Mouse (Mus musculus) hindbrain, embryonic 13.5 days (tissue): ENCODE data around the gene Tnfsf13. TPM values are rescaled to one million over a fixed set of nuclear protein-coding genes. Genes with fewer than 3 reads are reported as not detected.
A peak's percentile ranks its signal among the peaks of the same experiment; 100 is the strongest.

ENCODE experiments used
- ATAC-seq: fragments of 200-750 bp; cut with Nextera tagmentation; 2 replicates; pipeline ENCODE4 v1.8.0; 2017; ENCODE audit warnings: moderate TSS enrichment; ENCODE audit not compliant: low FRiP score
- H3K27ac ChIP-seq: fragments of 300-500 bp; sonication (generic); 2 replicates; pipeline ENCODE4 v1.5.1; 2015; ENCODE audit warnings: inconsistent platforms, mild to moderate bottlenecking, moderate library complexity
- H3K27me3 ChIP-seq: fragments of 300-500 bp; sonication (generic); 2 replicates; pipeline ENCODE4 v1.6.1; 2015; ENCODE audit warnings: mild to moderate bottlenecking, inconsistent platforms
- H3K36me3 ChIP-seq: fragments of 300-500 bp; sonication (generic); 2 replicates; pipeline ENCODE4 v1.6.1; 2015; ENCODE audit warnings: mild to moderate bottlenecking, inconsistent platforms
- H3K4me1 ChIP-seq: fragments of 300-500 bp; sonication (generic); replicated peaks from 2 replicates; pipeline ENCODE4 v1.6.1; 2015; ENCODE audit warnings: inconsistent platforms
- H3K4me2 ChIP-seq: fragments of 300-500 bp; sonication (generic); 2 replicates; pipeline ENCODE4 v1.6.1; 2015; ENCODE audit warnings: inconsistent platforms, mild to moderate bottlenecking, moderate library complexity
- H3K4me3 ChIP-seq: fragments of 300-500 bp; sonication (generic); 2 replicates; pipeline ENCODE4 v1.5.1; 2015; ENCODE audit warnings: mild to moderate bottlenecking, inconsistent platforms
- H3K9ac ChIP-seq: fragments of 300-500 bp; sonication (generic); 2 replicates; pipeline ENCODE4 v1.6.1; 2015; ENCODE audit warnings: mild to moderate bottlenecking, inconsistent platforms
- H3K9me3 ChIP-seq: fragments of 300-500 bp; sonication (generic); 2 replicates; pipeline ENCODE4 v1.6.1; 2016; ENCODE audit warnings: inconsistent platforms
- WGBS: fragments of 180-500 bp; shearing (Covaris S2); methylation state at CpG from one replicate; pipeline ENCODE4 v1.1.7; 2015; 5-methylcytosine and 5-hydroxymethylcytosine counted together
- microRNA counts: library from miRNA; unstranded; fragments of <30 nt; microRNA quantifications from one replicate; lab custom pipeline; 2016
- microRNA-seq: library from miRNA; unstranded; fragments of <30 nt; microRNA quantifications from one replicate; pipeline ENCODE4, GENCODE M21; 2016
- polyA plus RNA-seq: library from polyadenylated mRNA; unstranded; fragments of >200 nt; fragmentation: Nextera tagmentation; extraction: Ambion mirVana; gene quantifications from 2 replicates; pipeline ENCODE4 v1.2.1, GENCODE M21; 2015

The Tnfsf13 gene
- polyA plus RNA-seq, 1 experiment from 2014 or later = 0.53 TPM

DNA sequence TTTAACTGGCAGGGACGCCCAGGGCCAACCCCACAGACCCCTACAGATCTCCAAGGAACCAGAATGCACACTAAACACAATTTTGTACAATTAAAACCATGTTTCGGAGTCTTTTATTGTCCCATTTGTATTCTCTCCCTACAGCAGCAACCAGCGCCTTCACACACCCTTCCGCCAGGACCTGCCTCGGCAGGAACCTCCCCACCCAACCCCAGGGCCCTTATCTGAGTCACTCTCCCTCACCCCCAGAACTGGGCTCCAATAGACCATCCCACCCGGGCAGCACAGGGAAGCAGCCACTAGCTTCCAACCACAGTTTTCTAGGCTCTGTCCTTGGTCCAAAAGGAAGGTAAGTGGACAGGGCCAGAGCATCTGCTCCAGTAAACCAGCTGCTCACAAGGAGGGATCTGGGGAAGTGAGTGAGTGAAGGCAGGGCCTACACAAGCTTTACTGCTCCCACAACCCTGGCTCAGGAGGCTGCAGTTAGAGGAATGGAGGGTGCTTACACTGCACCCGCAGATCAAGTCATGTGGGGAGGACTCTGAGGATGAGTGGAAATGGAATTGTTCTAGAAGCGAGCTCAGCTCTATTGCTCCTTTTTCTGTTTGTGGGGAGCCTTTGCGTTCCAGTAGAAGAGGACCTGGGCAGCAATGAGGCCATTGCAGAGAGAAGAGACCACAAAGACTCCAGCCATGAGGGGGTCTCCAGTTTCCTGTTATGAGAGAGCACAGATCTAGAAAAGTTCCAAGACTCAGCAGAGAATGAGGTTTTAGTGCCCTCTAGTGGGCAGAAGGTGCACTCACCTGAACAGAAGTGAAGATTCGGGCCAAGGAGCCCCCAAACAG is 28.7 kb downstream of the Tnfsf13 start:
- H3K27me3 ChIP-seq = no peaks in the 10 kb centered on the region
- 82% methylated on average over 10 of the region's 10 CpGs for WGBS
- peak overlapping the region; percentile 43; the same call in 1 of the 2 replicates for H3K9ac ChIP-seq
- H3K4me1 ChIP-seq = peaks cover 36% of the 10 kb centered on the region
- H3K27ac ChIP-seq = peak overlapping the region; percentile 18; the same call in 1 of the 2 replicates
- no peak overlapping the region for H3K4me3 ChIP-seq
- H3K9me3 ChIP-seq = no peaks in the 10 kb centered on the region
- no peak overlapping the region for H3K4me2 ChIP-seq
- ATAC-seq = no peak
- H3K36me3 ChIP-seq = peaks cover 59% of the 10 kb centered on the region

- H3K4me3 ChIP-seq = no peak overlapping the region
- H3K27me3 ChIP-seq = no peaks in the 10 kb centered on the region
- H3K9me3 ChIP-seq = no peaks in the 10 kb centered on the region
- peaks cover 67% of the 10 kb centered on the region for H3K36me3 ChIP-seq
- no peak overlapping the region for H3K4me2 ChIP-seq
- H3K4me1 ChIP-seq = peaks cover 28% of the 10 kb centered on the region
- 82% methylated on average over 5 of the region's 5 CpGs for WGBS
- 0 out of 2 replicates have a peak overlapping the region, but pooled peaks have one; percentile 39 for H3K9ac ChIP-seq
- H3K27ac ChIP-seq = no peak overlapping the region
- ATAC-seq = no peak
These were observed 29.5 kb downstream of the Tnfsf13 start for GRCm38 (mm10) chr11:69656065-69656455.

DNA sequence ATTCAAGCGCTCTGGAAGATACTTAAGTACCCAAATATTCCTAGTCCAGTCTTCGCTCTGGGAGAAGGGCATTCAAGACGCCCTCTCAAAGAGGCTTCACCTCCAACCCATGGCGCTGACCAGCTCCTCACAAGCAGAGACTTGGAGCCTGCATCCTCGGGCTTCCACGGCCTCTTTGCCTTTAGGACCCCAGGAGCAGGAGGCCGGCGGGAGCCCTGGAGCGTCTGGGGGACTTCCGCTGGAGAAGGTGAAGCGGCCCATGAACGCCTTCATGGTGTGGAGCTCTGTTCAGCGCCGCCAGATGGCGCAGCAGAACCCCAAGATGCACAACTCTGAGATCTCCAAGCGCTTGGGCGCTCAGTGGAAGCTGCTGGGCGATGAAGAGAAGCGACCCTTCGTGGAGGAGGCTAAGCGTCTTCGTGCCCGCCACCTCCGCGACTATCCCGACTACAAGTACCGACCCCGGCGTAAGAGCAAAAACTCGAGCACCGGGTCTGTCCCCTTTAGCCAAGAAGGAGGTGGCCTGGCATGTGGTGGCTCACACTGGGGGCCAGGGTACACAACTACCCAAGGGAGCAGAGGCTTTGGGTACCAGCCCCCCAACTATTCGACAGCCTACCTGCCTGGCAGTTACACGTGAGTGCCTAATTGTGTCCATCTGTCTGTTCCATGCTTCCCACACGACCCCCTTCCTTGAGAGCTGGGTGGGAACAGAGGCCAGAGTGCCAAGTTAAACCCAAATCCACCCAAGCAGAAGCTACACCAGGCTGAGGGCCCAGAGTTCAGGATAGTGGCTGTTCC is 30.1 kb downstream of the Tnfsf13 start, which contains the start of gene Sox15:
TSS of gene Sox15 (plus strand) at position 51 of the 801 bp plus-strand sequence.
- ATAC-seq = peak; percentile 50; the same call in 1 of the 2 replicates
- H3K9me3 ChIP-seq = no peaks in the 10 kb centered on the region
- no peak within 1 kb of the TSS for H3K4me2 ChIP-seq
- H3K27ac ChIP-seq = peak within 1 kb of the TSS; percentile 42; the same call in 1 of the 2 replicates
- H3K36me3 ChIP-seq = peaks cover 73% of the 10 kb centered on the region
- 21% methylated on average over 34 of the region's 34 CpGs for WGBS
- no peaks in the 10 kb centered on the region for H3K27me3 ChIP-seq
- H3K4me3 ChIP-seq = 0 out of 2 replicates have a peak within 1 kb of the TSS, but pooled peaks have one; percentile 4
- H3K9ac ChIP-seq = 0 out of 2 replicates have a peak within 1 kb of the TSS, but pooled peaks have one; percentile 46
- H3K4me1 ChIP-seq = peaks cover 23% of the 10 kb centered on the region

DNA sequence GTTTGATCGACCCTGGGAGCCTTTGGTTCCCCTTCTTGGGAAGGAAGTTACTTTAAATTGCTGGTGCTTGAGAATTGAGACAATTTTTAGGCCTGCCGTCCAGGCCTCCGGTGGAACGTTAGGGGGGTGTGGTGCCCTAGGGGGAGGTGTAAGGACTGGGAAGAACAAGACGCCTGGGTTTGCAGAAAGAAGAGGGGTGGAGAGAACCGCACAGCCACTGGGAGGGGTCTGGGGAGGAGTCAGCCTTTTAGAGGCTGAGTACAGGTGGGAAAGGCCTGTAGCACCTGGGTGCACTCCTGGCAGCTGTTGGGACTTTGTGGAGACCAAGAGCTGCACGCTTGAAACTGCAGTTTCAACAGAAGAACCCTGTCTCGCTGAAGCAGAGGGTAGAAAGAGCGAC is 30.8 kb downstream of the Tnfsf13 start:
- Histone ChIP-seq H3K27ac (peak overlapping the region; percentile 42; the same call in 1 of the 2 replicates), H3K36me3 (peaks cover 80% of the 10 kb centered on the region), H3K9me3 (no peaks in the 10 kb centered on the region), H3K4me1 (peaks cover 21% of the 10 kb centered on the region), H3K4me3 (no peak overlapping the region), H3K9ac (no peak overlapping the region), H3K27me3 (no peaks in the 10 kb centered on the region), H3K4me2 (no peak overlapping the region)
- 53% methylated on average over 9 of the region's 9 CpGs for WGBS
- no peak for ATAC-seq

- Histone ChIP-seq H3K9me3 (no peaks in the 10 kb centered on the region), H3K27ac (peak overlapping the region; percentile 31)
- 78% methylated on average over 5 of the region's 5 CpGs for WGBS
These were observed 32.2 kb downstream of the Tnfsf13 start for GRCm38 (mm10) chr11:69653399-69653798.

GRCm38 (mm10) chr11:69645860-69646259 is 39.7 kb downstream of the Tnfsf13 start:
- Histone ChIP-seq H3K4me3 (no peak overlapping the region), H3K27me3 (no peaks in the 10 kb centered on the region), H3K4me1 (no peaks in the 10 kb centered on the region), H3K36me3 (peaks cover 99% of the 10 kb centered on the region), H3K9me3 (no peaks in the 10 kb centered on the region), H3K9ac (no peak overlapping the region), H3K27ac (no peak overlapping the region), H3K4me2 (no peak overlapping the region)
- no peak for ATAC-seq
- 97% methylated on average over 5 of the region's 5 CpGs for WGBS

More at GRCm38 (mm10) chr11:69653399-69653798, 32.2 kb downstream of the Tnfsf13 start:
- H3K36me3 ChIP-seq = peaks cover 83% of the 10 kb centered on the region
- ATAC-seq = no peak
- no peaks in the 10 kb centered on the region for H3K27me3 ChIP-seq
- H3K4me1 ChIP-seq = peaks cover 21% of the 10 kb centered on the region
- H3K4me2 ChIP-seq = no peak overlapping the region
- H3K9ac ChIP-seq = no peak overlapping the region
- H3K4me3 ChIP-seq = no peak overlapping the region

- no peak for ATAC-seq
- Histone ChIP-seq H3K27ac (no peak overlapping the region), H3K4me3 (no peak overlapping the region), H3K9me3 (no peaks in the 10 kb centered on the region), H3K9ac (peak overlapping the region; percentile 39; the same call in 1 of the 2 replicates), H3K4me2 (peak overlapping the region; percentile 82), H3K36me3 (peaks cover 22% of the 10 kb centered on the region), H3K4me1 (peaks cover 34% of the 10 kb centered on the region), H3K27me3 (no peaks in the 10 kb centered on the region)
- 94% methylated on average over 3 of the region's 3 CpGs for WGBS
These were observed 50.1 kb downstream of the Tnfsf13 start for GRCm38 (mm10) chr11:69635471-69635870.

DNA sequence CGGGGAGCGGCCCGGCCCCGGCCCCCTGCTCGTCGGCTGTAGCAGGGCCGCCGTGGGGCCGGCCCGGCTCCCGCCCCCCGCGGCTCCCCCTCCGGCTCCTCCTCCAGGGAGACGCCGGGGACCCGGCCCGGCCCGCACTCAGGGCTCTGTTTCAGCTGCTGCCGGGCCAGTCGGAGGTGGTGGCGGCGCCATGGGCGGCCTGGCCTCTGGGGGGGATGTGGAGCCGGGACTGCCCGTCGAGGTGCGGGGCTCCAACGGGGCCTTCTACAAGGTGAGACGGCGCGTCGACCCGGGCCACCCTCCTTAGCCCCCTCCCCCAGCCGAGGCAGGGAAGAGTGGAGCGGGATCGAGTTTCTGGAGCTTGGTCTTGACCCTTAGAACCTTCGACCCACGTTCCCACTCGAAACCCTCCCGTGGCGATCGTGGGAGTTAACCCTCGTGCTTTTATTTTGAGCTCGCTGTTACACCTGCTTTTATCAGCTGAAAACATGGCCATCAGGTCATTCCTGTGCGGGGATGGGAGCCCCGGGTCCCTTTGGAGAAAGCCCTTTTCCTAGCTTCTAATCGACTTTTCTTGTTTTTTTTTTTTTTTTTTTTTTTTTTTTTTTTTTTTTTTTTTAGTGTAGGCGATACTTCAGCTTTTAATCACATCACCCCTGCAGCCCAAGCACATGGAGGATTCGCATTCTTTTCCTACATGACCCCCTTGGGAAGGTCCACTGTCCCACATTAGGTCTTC is 52.3 kb downstream of the Tnfsf13 start:
- peak overlapping the region; percentile 87 for H3K4me3 ChIP-seq
- H3K9ac ChIP-seq = peak overlapping the region; percentile 97
- H3K9me3 ChIP-seq = no peaks in the 10 kb centered on the region
- WGBS = under 1% methylated on average over 41 of the region's 50 CpGs
- peak overlapping the region; percentile 98 for H3K27ac ChIP-seq
- no peaks in the 10 kb centered on the region for H3K27me3 ChIP-seq
- peak overlapping the region; percentile 82 for H3K4me2 ChIP-seq
- ATAC-seq = peak; percentile 64
- H3K36me3 ChIP-seq = peaks cover 5% of the 10 kb centered on the region; the same call in 1 of the 2 replicates
- H3K4me1 ChIP-seq = peaks cover 34% of the 10 kb centered on the region

MicroRNAs encoded within 50 kb of the gene (microRNA counts, 519-probe panel; counts per million panel counts)
- microRNA mmu-miR-1934 (lab: Ali Mortazavi, UCI) = 51.3 counts per million
- 3,598 counts per million, percentile 48 among the panel's probes with 10 or more counts for microRNA mmu-miR-467f (lab: Ali Mortazavi, UCI)

Small RNA genes within 50 kb of the gene (microRNA-seq; reads per million reads assigned to microRNA genes)
- gene Mir1934 (1.6 reads per million), gene Mir467f (not detected)

Other genes with a start within 250 kb of the Tnfsf13 start
- gene Dnah2, start 136.7 kb downstream of the Tnfsf13 start, polyA plus RNA-seq = 2.1 and 2.7 TPM in 2 replicates
- 90.1 and 92.0 TPM in 2 replicates for gene Efnb3, start 125.6 kb downstream of the Tnfsf13 start, polyA plus RNA-seq
- 23.0 and 24.2 TPM in 2 replicates for gene Wrap53, start 105.5 kb downstream of the Tnfsf13 start, polyA plus RNA-seq
- 76.3 and 78.1 TPM in 2 replicates for gene Trp53, start 105.4 kb downstream of the Tnfsf13 start, polyA plus RNA-seq
- 27.6 and 29.7 TPM in 2 replicates for gene Atp1b2, start 79.8 kb downstream of the Tnfsf13 start, polyA plus RNA-seq
- gene Shbg, start 67.9 kb downstream of the Tnfsf13 start, polyA plus RNA-seq = not detected in 2 replicates
- gene Sat2, start 63.8 kb downstream of the Tnfsf13 start, polyA plus RNA-seq = 28.0 and 28.1 TPM in 2 replicates
- 40.5 and 52.0 TPM in 2 replicates for gene Fxr2, start 52.8 kb downstream of the Tnfsf13 start, polyA plus RNA-seq
- not detected in 2 replicates for gene Sox15, start 30.5 kb downstream of the Tnfsf13 start, polyA plus RNA-seq
- 95.0 and 104 TPM in 2 replicates for gene Mpdu1, start 23.1 kb downstream of the Tnfsf13 start, polyA plus RNA-seq
- 9.0 and 9.8 TPM in 2 replicates for gene Cd68, start 19.6 kb downstream of the Tnfsf13 start, polyA plus RNA-seq
- 528 and 537 TPM in 2 replicates for gene Eif4a1, start 13.4 kb downstream of the Tnfsf13 start, polyA plus RNA-seq
- 94.7 and 95.9 TPM in 2 replicates for gene Senp3, start 3.7 kb downstream of the Tnfsf13 start, polyA plus RNA-seq
- 1.8 and 3.6 TPM in 2 replicates for gene Tnfsf12, start 10.1 kb upstream of the Tnfsf13 start, polyA plus RNA-seq
- gene Tnfsfm13, start 10.3 kb upstream of the Tnfsf13 start, polyA plus RNA-seq = 0.98 and 1.2 TPM in 2 replicates
- gene Polr2a, start 72.9 kb upstream of the Tnfsf13 start, polyA plus RNA-seq = 18.8 and 20.4 TPM in 2 replicates
- 0.35 and 0.87 TPM in 2 replicates for gene Slc35g3, start 76.2 kb upstream of the Tnfsf13 start, polyA plus RNA-seq
- 3.2 TPM in 2 replicates for gene Zbtb4, start 80.1 kb upstream of the Tnfsf13 start, polyA plus RNA-seq
- 1.5 and 2.6 TPM in 2 replicates for gene Chrnb1, start 110.2 kb upstream of the Tnfsf13 start, polyA plus RNA-seq
- 4.8 and 5.5 TPM in 2 replicates for gene Fgf11, start 116.1 kb upstream of the Tnfsf13 start, polyA plus RNA-seq
- 1.1 TPM in 2 replicates for gene Tmem102, start 119.8 kb upstream of the Tnfsf13 start, polyA plus RNA-seq
- gene Gm39566, start 129.5 kb upstream of the Tnfsf13 start, polyA plus RNA-seq = not detected in 2 replicates
- 0.10 TPM in 1 of 2 replicates, not detected in the other for gene Spem2, start 132.7 kb upstream of the Tnfsf13 start, polyA plus RNA-seq
- gene Spem1, start 136.4 kb upstream of the Tnfsf13 start, polyA plus RNA-seq = 0.70 and 0.81 TPM in 2 replicates
- gene Nlgn2, start 152.0 kb upstream of the Tnfsf13 start, polyA plus RNA-seq = 21.4 and 22.0 TPM in 2 replicates
- gene Tmem256, start 152.7 kb upstream of the Tnfsf13 start, polyA plus RNA-seq = 368 and 374 TPM in 2 replicates
- gene Plscr3, start 160.6 kb upstream of the Tnfsf13 start, polyA plus RNA-seq = 51.7 and 53.7 TPM in 2 replicates
- 0.13 and 0.23 TPM in 2 replicates for gene Tnk1, start 172.9 kb upstream of the Tnfsf13 start, polyA plus RNA-seq
- not detected in 2 replicates for gene Tmem95, start 192.2 kb upstream of the Tnfsf13 start, polyA plus RNA-seq
- 2.0 and 2.5 TPM in 2 replicates for gene Kctd11, start 195.6 kb upstream of the Tnfsf13 start, polyA plus RNA-seq
- gene Acap1, start 209.8 kb upstream of the Tnfsf13 start, polyA plus RNA-seq = 0.17 and 0.52 TPM in 2 replicates
- 10.3 and 11.7 TPM in 2 replicates for gene 2810408A11Rik, start 215.2 kb upstream of the Tnfsf13 start, polyA plus RNA-seq
- 18.8 and 22.6 TPM in 2 replicates for gene Neurl4, start 215.3 kb upstream of the Tnfsf13 start, polyA plus RNA-seq
- gene Gps2, start 228.1 kb upstream of the Tnfsf13 start, polyA plus RNA-seq = 72.4 and 77.3 TPM in 2 replicates
- 1,129 and 1,134 TPM in 2 replicates for gene Eif5a, start 236.2 kb upstream of the Tnfsf13 start, polyA plus RNA-seq